Mouse (Mus musculus): ENCODE data around the gene Col19a1. TPM values are rescaled to one million over a fixed set of nuclear protein-coding genes. Genes with fewer than 3 reads are reported as not detected.
"Not testable (repeated sequence)": the region's sequence is repeated elsewhere in the genome, so short reads cannot be mapped to it uniquely, and the experiment has no call there.

Gene Col19a1
- 1 to 10 TPM in 9 of 26 experiments, under 1 TPM in 13, not detected in 4; 0.26 to 6.6 (median 0.67) TPM for total RNA-seq (2018; cell fraction: chromatin; rRNA removed)
- total RNA-seq (2018; cell fraction: cytosol; rRNA removed), result under 1 TPM in 18 of 26 experiments, not detected in 8; 0.03 to 0.17 (median 0.07) TPM
- total RNA-seq (2018; cell fraction: nucleus; rRNA removed), result 1 to 10 TPM in 5 of 26 experiments, under 1 TPM in 19, not detected in 2; 0.09 to 2.5 (median 0.43) TPM
- 0.06 to 0.11 TPM in 2 of 3 replicates, not detected in the other for polyA plus RNA-seq (2018)

DNA sequence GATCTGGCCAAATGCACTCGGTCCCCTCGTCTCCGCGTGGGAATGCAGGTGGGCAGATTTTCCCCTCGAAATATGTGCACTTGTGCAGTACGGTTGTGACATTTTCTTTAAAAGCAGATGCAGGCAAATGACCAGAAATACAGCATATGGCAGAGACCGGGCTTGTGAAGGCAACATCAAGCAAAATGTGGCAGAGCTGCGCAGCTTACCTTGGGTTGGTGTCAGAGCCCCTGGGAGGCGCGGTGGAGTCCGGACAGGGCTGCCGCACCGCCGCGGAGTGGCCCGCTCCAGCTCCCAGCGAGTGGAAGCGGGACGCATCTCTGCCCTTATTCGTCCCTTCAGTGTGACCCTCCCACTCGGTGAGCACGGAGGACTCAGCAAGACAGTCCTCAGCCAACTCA is at the start of gene Col19a1:
Col19a1 (minus strand) TSS at position 332 of the 401 bp plus-strand sequence.
- H3K27ac ChIP-seq, result no peak within 1 kb of the TSS
- H3K4me3 ChIP-seq (ENCODE audit: inconsistent target), result peak within 1 kb of the TSS; percentile 10; the same call in 1 of the 2 replicates
- H3K79me2 ChIP-seq (ENCODE audit: inconsistent target), result no peaks in the 10 kb centered on the region
- no peaks in the 10 kb centered on the region for H3K36me3 ChIP-seq (ENCODE audit: inconsistent target)
- WGBS (ENCODE audit: missing documents), result 3% methylated on average over 22 of the region's 22 CpGs

DNA sequence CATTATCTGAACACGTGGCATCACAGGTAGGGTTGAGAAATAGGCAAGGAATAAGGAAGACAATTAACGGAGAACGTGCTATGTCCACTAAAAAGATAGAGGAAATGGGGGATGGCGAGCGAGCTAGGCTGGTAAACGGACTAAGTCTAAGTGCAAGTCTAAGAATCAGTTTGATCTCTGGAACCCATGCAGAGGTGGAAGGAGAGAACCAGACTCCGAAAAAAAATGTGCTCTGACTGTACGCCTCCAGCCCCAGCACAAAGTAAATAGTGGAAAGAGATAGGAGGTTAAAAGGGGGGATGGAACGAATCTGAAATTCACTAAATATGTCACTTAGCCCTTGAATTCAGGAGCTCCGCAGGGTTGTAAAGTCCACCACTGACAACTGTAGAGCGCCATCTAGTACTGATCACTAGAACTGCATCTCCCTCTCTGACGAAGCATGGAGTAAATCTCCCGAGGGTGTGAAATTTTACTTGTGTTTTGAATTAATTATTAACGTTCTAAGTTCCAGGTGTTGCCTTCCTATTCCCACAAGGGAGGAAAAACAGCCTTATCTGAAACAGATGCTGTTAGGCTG is 46.4 kb upstream of the Col19a1 start:
- Histone ChIP-seq H3K79me2 (ENCODE audit: inconsistent target) (no peaks in the 10 kb centered on the region), H3K27ac (no peak overlapping the region), H3K36me3 (ENCODE audit: inconsistent target) (no peaks in the 10 kb centered on the region), H3K4me3 (ENCODE audit: inconsistent target) (no peak overlapping the region)
- 43% methylated on average over 14 of the region's 14 CpGs for WGBS (ENCODE audit: missing documents)

- H3K27ac ChIP-seq; H3K79me2 ChIP-seq (ENCODE audit: inconsistent target); H3K4me3 ChIP-seq (ENCODE audit: inconsistent target); H3K36me3 ChIP-seq (ENCODE audit: inconsistent target): not testable (repeated sequence)
- WGBS (ENCODE audit: missing documents), result no CpG with 5 or more reads among the region's 2 CpGs
Measured at GRCm38 (mm10) chr1:24612556-24612955, 25.3 kb upstream of the Col19a1 start.

- H3K4me3 ChIP-seq (ENCODE audit: inconsistent target), result no peak overlapping the region
- 96% methylated on average over 19 of the region's 19 CpGs for WGBS (ENCODE audit: missing documents)
- no peaks in the 10 kb centered on the region for H3K79me2 ChIP-seq (ENCODE audit: inconsistent target)
- H3K36me3 ChIP-seq (ENCODE audit: inconsistent target), result no peaks in the 10 kb centered on the region
- H3K27ac ChIP-seq, result no peak overlapping the region
Measured at GRCm38 (mm10) chr1:24595096-24595495, 7.8 kb upstream of the Col19a1 start.

- Histone ChIP-seq H3K79me2 (ENCODE audit: inconsistent target) (no peaks in the 10 kb centered on the region), H3K36me3 (ENCODE audit: inconsistent target) (no peaks in the 10 kb centered on the region), H3K27ac (no peak overlapping the region), H3K4me3 (ENCODE audit: inconsistent target) (peak overlapping the region; percentile 10; the same call in 1 of the 2 replicates)
- 2% methylated on average over 65 of the region's 72 CpGs for WGBS (ENCODE audit: missing documents)
Measured at GRCm38 (mm10) chr1:24586370-24587140, 717 bp downstream of the Col19a1 start.

DNA sequence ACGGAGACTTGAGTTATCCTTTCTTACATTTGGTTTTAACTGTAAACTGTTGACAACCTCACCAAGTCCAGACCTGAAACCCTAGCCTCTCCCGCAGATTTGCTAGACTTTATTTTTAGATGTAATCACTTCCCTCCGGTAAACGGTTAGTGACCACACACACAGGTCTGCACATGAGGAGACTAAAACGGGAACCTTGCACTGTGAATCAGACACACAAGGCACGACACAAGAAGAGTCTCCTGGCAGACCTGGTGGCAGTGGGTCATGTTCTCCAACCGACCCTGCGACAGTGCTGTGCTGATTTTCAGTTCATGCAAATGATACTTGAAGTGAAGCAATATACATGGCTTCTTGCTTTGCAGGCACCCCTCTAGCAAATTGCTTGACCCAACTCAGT is 14.7 kb downstream of the Col19a1 start:
- no peak overlapping the region for H3K27ac ChIP-seq
- WGBS (ENCODE audit: missing documents), result 41% methylated on average over 8 of the region's 8 CpGs
- no peaks in the 10 kb centered on the region for H3K79me2 ChIP-seq (ENCODE audit: inconsistent target)
- no peak overlapping the region for H3K4me3 ChIP-seq (ENCODE audit: inconsistent target)
- H3K36me3 ChIP-seq (ENCODE audit: inconsistent target), result no peaks in the 10 kb centered on the region

GRCm38 (mm10) chr1:24564113-24564512 is 23.2 kb downstream of the Col19a1 start:
- Histone ChIP-seq H3K36me3 (ENCODE audit: inconsistent target) (no peaks in the 10 kb centered on the region), H3K79me2 (ENCODE audit: inconsistent target) (no peaks in the 10 kb centered on the region), H3K4me3 (ENCODE audit: inconsistent target) (no peak overlapping the region), H3K27ac (no peak overlapping the region)
- WGBS (ENCODE audit: missing documents), result 86% methylated on average over 2 of the region's 2 CpGs

DNA sequence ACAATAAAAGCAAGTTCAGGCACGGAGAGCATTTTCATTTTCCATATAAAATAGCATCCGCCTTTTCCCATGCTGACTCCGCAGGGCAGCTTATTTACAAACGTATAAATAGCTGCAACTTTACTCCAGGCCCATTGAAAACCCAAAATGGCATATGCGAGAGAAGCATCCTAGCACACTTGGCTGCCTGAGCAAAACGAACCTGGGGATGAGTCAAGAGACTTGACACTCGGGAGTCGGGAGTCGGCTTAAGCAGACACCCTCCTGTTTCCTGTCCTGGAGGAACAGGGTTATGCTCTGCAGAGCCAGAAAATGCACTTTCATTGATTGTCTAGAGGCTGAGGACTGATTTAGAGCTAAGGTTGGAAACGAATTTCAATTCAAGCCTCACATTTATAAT is 29.3 kb downstream of the Col19a1 start:
- Histone ChIP-seq H3K4me3 (ENCODE audit: inconsistent target) (no peak overlapping the region), H3K79me2 (ENCODE audit: inconsistent target) (no peaks in the 10 kb centered on the region)
- WGBS (ENCODE audit: missing documents), result 71% methylated on average over 10 of the region's 10 CpGs

DNA sequence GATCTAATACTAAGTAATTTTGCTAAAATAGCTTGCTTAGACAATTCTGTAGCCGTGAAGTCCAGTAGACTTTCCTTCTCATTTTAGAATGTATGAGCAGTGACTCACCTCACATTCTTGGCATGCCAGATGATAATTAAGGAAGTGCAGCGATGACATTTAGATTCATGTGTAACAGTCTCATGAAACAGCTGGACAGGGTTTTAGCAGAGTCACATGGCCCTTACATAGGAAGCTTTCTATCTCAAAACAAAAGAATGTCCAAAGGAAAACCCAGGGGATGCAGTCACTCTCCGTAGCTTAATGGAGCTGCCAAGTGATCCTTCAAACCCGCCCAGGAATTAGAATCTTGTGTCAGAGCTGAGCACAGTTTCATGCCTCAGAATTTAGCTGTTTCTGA is 33.8 kb downstream of the Col19a1 start:
- no peaks in the 10 kb centered on the region for H3K36me3 ChIP-seq (ENCODE audit: inconsistent target)
- 35% methylated on average over 4 of the region's 4 CpGs for WGBS (ENCODE audit: missing documents)
- no peaks in the 10 kb centered on the region for H3K79me2 ChIP-seq (ENCODE audit: inconsistent target)
- no peak overlapping the region for H3K4me3 ChIP-seq (ENCODE audit: inconsistent target)
- peak overlapping the region; percentile 37 for H3K27ac ChIP-seq

More for the DNA sequence above, 29.3 kb downstream of the Col19a1 start:
- Histone ChIP-seq H3K27ac (no peak overlapping the region), H3K36me3 (ENCODE audit: inconsistent target) (no peaks in the 10 kb centered on the region)

DNA sequence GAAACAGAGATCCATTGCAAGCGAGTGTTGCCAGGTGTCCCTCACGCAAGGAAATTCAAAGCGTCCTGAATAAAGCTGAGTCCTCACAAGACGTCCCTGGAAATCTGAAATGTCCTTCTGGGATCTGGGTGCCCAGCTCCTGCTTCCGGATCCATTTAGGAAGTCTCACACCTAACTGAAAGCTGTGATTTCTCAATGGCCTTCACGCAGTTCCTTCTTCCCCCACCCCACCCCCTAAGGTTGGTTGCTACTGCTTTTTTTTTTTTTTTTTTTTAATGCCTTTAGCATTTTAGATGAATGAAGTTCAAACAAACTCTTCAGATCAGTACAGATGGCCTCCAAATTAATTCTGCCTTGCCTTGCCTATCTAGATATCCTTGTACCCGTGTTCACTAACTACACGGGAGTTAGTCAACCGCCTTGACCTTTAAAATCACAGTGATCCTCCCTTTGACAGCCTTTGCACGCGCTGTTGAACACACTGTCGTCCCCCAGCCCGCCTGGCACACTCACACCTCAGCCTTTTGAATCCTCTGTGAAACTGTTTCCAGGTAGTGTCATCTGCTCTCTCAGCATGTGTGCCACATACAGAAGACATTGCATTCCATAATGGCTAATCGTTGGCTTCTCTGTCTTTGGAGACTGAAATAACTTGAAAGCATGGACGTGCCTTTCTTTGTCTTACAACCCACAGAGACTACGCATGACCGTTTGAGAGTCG is 36.6 kb downstream of the Col19a1 start:
- no peak overlapping the region for H3K4me3 ChIP-seq (ENCODE audit: inconsistent target)
- WGBS (ENCODE audit: missing documents), result 84% methylated on average over 16 of the region's 18 CpGs
- no peak overlapping the region for H3K27ac ChIP-seq
- H3K36me3 ChIP-seq (ENCODE audit: inconsistent target), result no peaks in the 10 kb centered on the region
- H3K79me2 ChIP-seq (ENCODE audit: inconsistent target), result no peaks in the 10 kb centered on the region

DNA sequence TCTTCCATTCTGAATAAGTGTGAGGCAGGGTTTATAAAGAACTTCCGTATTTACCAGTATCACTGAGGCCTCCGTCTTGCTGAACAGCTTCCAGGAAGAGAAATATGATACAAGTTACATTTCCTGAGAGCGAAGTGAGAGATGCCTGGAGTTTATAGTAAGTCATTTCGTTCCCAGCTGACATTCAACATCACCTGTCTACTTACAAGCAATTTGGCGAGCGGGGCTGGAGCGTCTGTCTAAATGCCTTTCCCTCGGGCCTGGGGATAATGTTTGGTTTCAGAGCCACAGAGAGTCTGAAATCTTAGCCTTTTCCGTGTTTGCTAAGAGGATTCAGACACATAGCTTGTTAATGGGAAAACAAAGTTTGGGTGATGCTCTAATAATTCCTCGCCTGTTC is 37.2 kb downstream of the Col19a1 start:
- WGBS (ENCODE audit: missing documents), result 85% methylated on average over 10 of the region's 10 CpGs
- Histone ChIP-seq H3K27ac (no peak overlapping the region), H3K79me2 (ENCODE audit: inconsistent target) (no peaks in the 10 kb centered on the region), H3K36me3 (ENCODE audit: inconsistent target) (no peaks in the 10 kb centered on the region), H3K4me3 (ENCODE audit: inconsistent target) (no peak overlapping the region)

DNA sequence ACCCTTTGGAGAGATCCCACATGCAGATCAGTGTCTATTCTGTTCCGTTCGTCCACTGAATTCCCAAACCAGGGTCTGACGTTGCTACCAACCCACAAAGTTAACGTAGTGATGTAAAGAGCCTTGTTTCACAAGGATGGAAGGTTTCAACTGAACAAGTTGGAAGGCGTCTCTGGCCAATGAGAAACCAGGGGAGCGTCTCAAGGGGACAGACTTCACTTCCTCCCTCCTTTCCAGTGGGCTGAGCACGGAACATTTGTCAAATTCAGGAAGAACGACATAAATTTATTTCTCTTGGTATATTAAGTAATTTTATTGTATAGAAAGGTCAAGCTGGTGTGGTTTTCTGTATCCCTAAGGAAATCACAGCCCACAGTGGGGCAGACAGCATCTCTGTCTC is 38.2 kb downstream of the Col19a1 start:
- Histone ChIP-seq H3K36me3 (ENCODE audit: inconsistent target) (no peaks in the 10 kb centered on the region), H3K4me3 (ENCODE audit: inconsistent target) (no peak overlapping the region), H3K79me2 (ENCODE audit: inconsistent target) (no peaks in the 10 kb centered on the region), H3K27ac (no peak overlapping the region)
- WGBS (ENCODE audit: missing documents), result 66% methylated on average over 8 of the region's 8 CpGs

- H3K79me2 ChIP-seq (ENCODE audit: inconsistent target), result no peaks in the 10 kb centered on the region
- H3K36me3 ChIP-seq (ENCODE audit: inconsistent target), result no peaks in the 10 kb centered on the region
- no peak overlapping the region for H3K27ac ChIP-seq
- H3K4me3 ChIP-seq (ENCODE audit: inconsistent target), result no peak overlapping the region
- WGBS (ENCODE audit: missing documents), result 22% methylated on average over 1 of the region's 1 CpGs
Measured at GRCm38 (mm10) chr1:24547574-24547973, 39.7 kb downstream of the Col19a1 start.

DNA sequence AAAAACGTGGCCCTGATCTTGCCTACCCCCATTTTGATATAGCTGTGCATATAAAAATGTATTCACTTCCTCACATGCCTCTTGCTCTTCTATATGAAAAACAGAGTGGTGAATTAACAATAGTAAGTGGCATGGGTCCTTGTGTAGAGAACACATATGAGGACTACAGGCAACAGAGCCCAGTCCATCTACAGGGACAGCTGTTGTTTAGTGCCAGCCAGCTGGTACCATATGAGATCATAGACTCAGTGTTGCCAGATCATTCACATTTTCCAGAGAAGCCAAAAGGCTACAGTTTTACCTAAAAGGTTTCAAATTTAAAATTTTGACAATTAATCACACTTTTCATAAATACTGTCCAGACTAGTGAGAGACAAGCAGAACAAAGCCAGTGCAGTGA is 47.4 kb downstream of the Col19a1 start:
- H3K4me3 ChIP-seq (ENCODE audit: inconsistent target), result no peak overlapping the region
- no peaks in the 10 kb centered on the region for H3K79me2 ChIP-seq (ENCODE audit: inconsistent target)
- WGBS (ENCODE audit: missing documents), result 76% methylated on average over 1 of the region's 1 CpGs
- H3K36me3 ChIP-seq (ENCODE audit: inconsistent target), result no peaks in the 10 kb centered on the region
- no peak overlapping the region for H3K27ac ChIP-seq
